8 mouse cellular contexts compared by ENCODE assay signal in genomic region chr6:29695290-29695674, GRCm38 (mm10). TPM values are rescaled to one million over a fixed set of nuclear protein-coding genes. Genes with fewer than 3 reads are reported as not detected.
DNase-seq lines count a peak whose midpoint lies in the region; ATAC-seq and TF ChIP-seq lines count a peak whose summit lies in the region.
"Had no signal": no experiment of that assay in that cellular context is flagged by ENCODE, and none has a peak within 500 bp of the region (broad histone marks: within the 10 kb centered on the region; RNA-seq: fewer than 3 reads in every experiment).

No protein-coding gene starts in this region.

- WGBS in embryonic facial prominence, embryonic 11.5 days = 54% methylated on average over 3 of the region's 3 CpGs
- whole genome bisulfite sequencing in hindbrain, embryonic 14.5 days = 53% methylated on average over 3 of the region's 3 CpGs
- WGBS in midbrain, embryonic 15.5 days = 47% methylated on average over 3 of the region's 3 CpGs

- H3K27ac ChIP-seq in layer of hippocampus, adult 2 months = peak overlapping the region; percentile 84
- H3K27ac ChIP-seq in embryonic facial prominence, embryonic 11.5 days (replicated peaks; ENCODE audit: low read depth, low read length) = no peak overlapping the region
- no peak overlapping the region for H3K27ac ChIP-seq in hindbrain, embryonic 14.5 days
- no peak overlapping the region for H3K27ac ChIP-seq in midbrain, embryonic 15.5 days

- no peaks in the 10 kb centered on the region; the same call in 1 of the 2 replicates for H3K4me1 ChIP-seq in embryonic facial prominence, embryonic 11.5 days (ENCODE audit: control insufficient read depth, insufficient read depth, low read length)
- H3K4me1 ChIP-seq in hindbrain, embryonic 14.5 days (replicated peaks; ENCODE audit: control insufficient read depth, insufficient read depth, low read length) = peaks cover 6% of the 10 kb centered on the region
- H3K4me1 ChIP-seq in midbrain, embryonic 15.5 days = peaks cover 11% of the 10 kb centered on the region

- H3K9ac ChIP-seq in embryonic facial prominence, embryonic 11.5 days (replicated peaks; ENCODE audit: low read length) = peak overlapping the region; percentile 22
- no peak overlapping the region; the same call in 1 of the 2 replicates for H3K9ac ChIP-seq in hindbrain, embryonic 14.5 days
- no peak overlapping the region for H3K9ac ChIP-seq in midbrain, embryonic 15.5 days

- H3K9me3 ChIP-seq in embryonic facial prominence, embryonic 11.5 days (replicated peaks; ENCODE audit: control insufficient read depth, low read length) = no peaks in the 10 kb centered on the region
- no peaks in the 10 kb centered on the region for H3K9me3 ChIP-seq in hindbrain, embryonic 14.5 days (ENCODE audit: control insufficient read depth, low read length)
- no peaks in the 10 kb centered on the region for H3K9me3 ChIP-seq in midbrain, embryonic 15.5 days

- peak in 1 of 2 experiments; percentile 46 for DNase-seq in layer of hippocampus, adult 2 months (ENCODE audit: low spot score in 2 of 2)
- no peak for DNase-seq in layer of hippocampus, adult 9-10 months (ENCODE audit: low spot score)
- no peak for DNase-seq in embryonic facial prominence, embryonic 11.5 days (ENCODE audit: low spot score)
- DNase-seq in hindbrain, embryonic 14.5 days (ENCODE audit: low spot score) = no peak
- no peak for DNase-seq in yolk sac, embryonic 10.5 days (ENCODE audit: low spot score)
- DNase-seq in urinary bladder, postnatal 4 days (ENCODE audit: low spot score in 2 of 2) = no peak
- DNase-seq: cerebellum, adult 9-10 months had no signal

- peaks cover 7% of the 10 kb centered on the region for H3K27me3 ChIP-seq in embryonic facial prominence, embryonic 11.5 days (ENCODE audit: control insufficient read depth, insufficient read depth, low read length)
- peaks cover 9% of the 10 kb centered on the region; the same call in 1 of the 2 replicates for H3K27me3 ChIP-seq in hindbrain, embryonic 14.5 days (ENCODE audit: control insufficient read depth, insufficient read depth, low read length)
- H3K27me3 ChIP-seq in midbrain, embryonic 15.5 days (replicated peaks) = peaks cover 13% of the 10 kb centered on the region

- H3K4me2 ChIP-seq in embryonic facial prominence, embryonic 11.5 days (ENCODE audit: low read depth, low read length) = no peak overlapping the region
- peak overlapping the region; percentile 100; the same call in 1 of the 2 replicates for H3K4me2 ChIP-seq in hindbrain, embryonic 14.5 days (replicated peaks)
- peak overlapping the region; percentile 100; the same call in 1 of the 2 replicates for H3K4me2 ChIP-seq in midbrain, embryonic 15.5 days

- no peaks in the 10 kb centered on the region for H3K36me3 ChIP-seq in embryonic facial prominence, embryonic 11.5 days (replicated peaks; ENCODE audit: control insufficient read depth, insufficient read depth, low read depth, low read length)
- no peaks in the 10 kb centered on the region for H3K36me3 ChIP-seq in hindbrain, embryonic 14.5 days (replicated peaks; ENCODE audit: control insufficient read depth, insufficient read depth)
- no peaks in the 10 kb centered on the region for H3K36me3 ChIP-seq in midbrain, embryonic 15.5 days (replicated peaks)

- H3K4me3 ChIP-seq in layer of hippocampus, adult 2 months = peak overlapping the region; percentile 75
- H3K4me3 ChIP-seq in embryonic facial prominence, embryonic 11.5 days (ENCODE audit: low read depth, low read length) = 0 out of 2 replicates have a peak overlapping the region, but pooled peaks have one; percentile 3
- H3K4me3 ChIP-seq in hindbrain, embryonic 14.5 days (replicated peaks; ENCODE audit: low read length) = no peak overlapping the region
- H3K4me3 ChIP-seq in midbrain, embryonic 15.5 days = 0 out of 2 replicates have a peak overlapping the region, but pooled peaks have one; percentile 95

- no peak for TF ChIP-seq CTCF in layer of hippocampus, adult 2 months (conservative IDR thresholded peaks at IDR 0.05)

- ATAC-seq in embryonic facial prominence, embryonic 11.5 days (replicated peaks; ENCODE audit: insufficient number of reproducible peaks, low FRiP score, low TSS enrichment, low read depth) = no peak
- ATAC-seq in hindbrain, embryonic 14.5 days (ENCODE audit: low FRiP score) = no peak
- no peak for ATAC-seq in midbrain, embryonic 15.5 days (replicated peaks)

RNA-seq across cellular contexts. Expression of gene Tspan33, which starts 1.3 kb away (rescaled TPM):
- total RNA-seq in layer of hippocampus, adult 2 months (2021) = 10 to 100 TPM; 31.7 to 34.8 TPM
- polyA plus RNA-seq in embryonic facial prominence, embryonic 11.5 days (2014; fragmentation: Nextera tagmentation; extraction: Ambion mirVana) = 3.4 and 3.5 TPM in 2 replicates
- 7.9 and 8.6 TPM in 2 replicates for polyA plus RNA-seq in hindbrain, embryonic 14.5 days (2014; fragmentation: Nextera tagmentation; extraction: Ambion mirVana)
- 6.5 and 8.3 TPM in 2 replicates for polyA plus RNA-seq in midbrain, embryonic 15.5 days (2015; fragmentation: Nextera tagmentation; extraction: Ambion mirVana)

RNA-seq across cellular contexts. Expression of gene Smo, which starts 40.0 kb away (rescaled TPM):
- 10 to 100 TPM; 16.5 to 18.5 TPM for total RNA-seq in layer of hippocampus, adult 2 months (2021)
- polyA plus RNA-seq in embryonic facial prominence, embryonic 11.5 days (2014; fragmentation: Nextera tagmentation; extraction: Ambion mirVana) = 47.2 and 49.4 TPM in 2 replicates
- polyA plus RNA-seq in hindbrain, embryonic 14.5 days (2014; fragmentation: Nextera tagmentation; extraction: Ambion mirVana) = 13.9 and 15.6 TPM in 2 replicates
- 12.3 and 14.2 TPM in 2 replicates for polyA plus RNA-seq in midbrain, embryonic 15.5 days (2015; fragmentation: Nextera tagmentation; extraction: Ambion mirVana)
